Mouse (Mus musculus): ENCODE data around the gene Tbl1xr1. TPM values are rescaled to one million over a fixed set of nuclear protein-coding genes. Genes with fewer than 3 reads are reported as not detected.

The Tbl1xr1 gene
- polyA plus RNA-seq, 1 experiment: 21.8 TPM

GRCm38 (mm10) chr3:22084222-22084996, 8.0 kb downstream of the Tbl1xr1 start:
- no peak for DNase-seq (ENCODE audit: low read depth, low spot score)

GRCm38 (mm10) chr3:22089825-22090224, 13.4 kb downstream of the Tbl1xr1 start:
- no peak for DNase-seq (ENCODE audit: low read depth, low spot score)
- WGBS: 63% methylated on average over 3 of the region's 3 CpGs

More at GRCm38 (mm10) chr3:22084222-22084996, 8.0 kb downstream of the Tbl1xr1 start:
- 72% methylated on average over 10 of the region's 10 CpGs for WGBS

DNA sequence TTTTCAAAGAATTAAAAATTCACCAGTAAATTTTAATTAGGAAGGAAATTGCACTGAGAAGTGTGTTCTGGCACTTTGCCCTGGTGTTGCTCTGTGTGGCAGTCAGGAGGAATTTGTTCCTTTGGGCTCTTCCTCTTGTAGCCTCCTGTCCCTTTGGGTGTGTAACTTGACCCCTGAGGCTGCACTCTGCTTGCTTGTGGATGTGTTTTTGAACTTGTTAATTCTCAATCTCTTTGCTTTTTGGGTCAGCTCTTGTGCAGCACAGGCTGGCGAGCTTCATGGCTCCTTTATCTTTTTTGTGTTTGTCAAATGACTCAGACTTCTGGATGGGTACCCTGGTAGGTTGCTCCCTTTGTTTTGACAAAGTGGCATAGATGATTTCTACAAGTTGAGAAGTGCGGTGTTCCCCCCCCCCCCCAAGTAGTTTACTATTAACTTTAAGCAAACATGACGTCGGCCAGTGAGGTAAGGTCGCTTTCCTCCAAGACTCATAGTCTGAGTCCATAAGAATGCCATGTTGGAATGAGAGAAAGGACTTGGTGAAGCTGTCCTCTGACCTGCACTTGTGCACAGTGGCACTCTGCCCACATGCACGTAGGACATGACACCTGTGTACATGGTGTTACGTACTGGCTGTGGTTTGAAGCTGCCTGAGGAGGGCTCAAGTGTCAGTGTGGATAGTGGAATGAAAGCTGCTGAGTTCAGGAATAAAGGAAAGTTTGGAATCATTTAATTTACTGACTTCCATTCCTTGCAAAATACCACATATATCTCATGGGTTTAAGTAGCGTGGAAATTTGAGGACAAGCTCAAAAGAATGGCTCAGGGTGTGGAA, 14.2 kb downstream of the Tbl1xr1 start:
- 21% methylated on average over 8 of the region's 8 CpGs for WGBS
- no peak for DNase-seq (ENCODE audit: low read depth, low spot score)

- DNase-seq (ENCODE audit: low read depth, low spot score): no peak
- WGBS: 18% methylated on average over 3 of the region's 3 CpGs
Observed at GRCm38 (mm10) chr3:22091266-22091550, 14.8 kb downstream of the Tbl1xr1 start.

DNA sequence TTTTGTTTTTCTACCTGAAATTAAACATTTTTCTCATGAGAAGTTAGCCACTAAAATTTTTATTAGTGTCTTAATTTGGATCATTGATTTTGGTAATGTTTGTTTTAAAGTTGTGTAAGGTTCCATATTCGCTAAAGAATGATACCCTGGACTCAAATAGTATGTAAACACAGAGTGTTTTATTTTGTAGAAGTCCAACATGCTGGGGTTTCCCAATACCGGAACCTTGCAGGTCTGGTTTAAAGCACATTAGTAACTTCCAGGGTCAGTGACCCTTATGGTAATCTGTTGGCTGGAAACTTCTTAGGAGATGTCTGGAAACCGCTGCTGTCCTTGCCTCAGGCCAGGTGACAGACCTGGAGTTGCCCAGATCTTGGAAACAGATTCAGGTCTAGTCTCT, 15.2 kb downstream of the Tbl1xr1 start:
- 40% methylated on average over 3 of the region's 3 CpGs for WGBS

GRCm38 (mm10) chr3:22092784-22093183, 16.3 kb downstream of the Tbl1xr1 start:
- no peak for DNase-seq (ENCODE audit: low read depth, low spot score)

More for the DNA sequence above, 15.2 kb downstream of the Tbl1xr1 start:
- DNase-seq (ENCODE audit: low read depth, low spot score): no peak

DNA sequence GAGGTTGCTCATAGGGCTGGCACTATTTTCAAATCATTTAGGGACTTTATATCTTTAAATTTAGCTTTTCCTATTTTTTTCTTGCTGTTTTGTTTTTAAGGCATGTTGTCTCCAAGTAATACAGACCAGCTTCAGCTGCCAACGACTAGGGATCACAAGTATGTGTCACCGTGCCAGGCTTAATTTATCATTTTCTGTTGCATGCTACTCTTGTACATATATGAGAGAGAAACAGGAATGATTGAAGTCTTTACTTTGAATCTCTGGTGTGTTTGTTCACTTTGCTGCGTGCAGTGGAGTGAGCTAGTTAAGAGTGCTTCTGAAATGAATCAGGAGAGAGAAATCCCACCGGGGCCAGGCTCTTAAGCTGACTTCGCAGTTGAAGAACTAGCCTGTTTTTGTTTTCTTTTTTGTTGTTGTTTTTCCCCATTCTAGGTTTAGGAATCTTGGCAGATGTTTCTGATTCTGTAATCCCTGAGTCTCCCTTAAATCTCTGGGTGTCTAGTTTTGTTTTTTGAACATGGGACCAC, 27.6 kb downstream of the Tbl1xr1 start:
- no peak for DNase-seq (ENCODE audit: low read depth, low spot score)
- WGBS: 64% methylated on average over 5 of the region's 5 CpGs

More at GRCm38 (mm10) chr3:22092784-22093183, 16.3 kb downstream of the Tbl1xr1 start:
- 63% methylated on average over 5 of the region's 5 CpGs for WGBS

- DNase-seq (ENCODE audit: low read depth, low spot score): no peak
- 79% methylated on average over 6 of the region's 6 CpGs for WGBS
Observed at GRCm38 (mm10) chr3:22105471-22105870, 29.0 kb downstream of the Tbl1xr1 start.

DNA sequence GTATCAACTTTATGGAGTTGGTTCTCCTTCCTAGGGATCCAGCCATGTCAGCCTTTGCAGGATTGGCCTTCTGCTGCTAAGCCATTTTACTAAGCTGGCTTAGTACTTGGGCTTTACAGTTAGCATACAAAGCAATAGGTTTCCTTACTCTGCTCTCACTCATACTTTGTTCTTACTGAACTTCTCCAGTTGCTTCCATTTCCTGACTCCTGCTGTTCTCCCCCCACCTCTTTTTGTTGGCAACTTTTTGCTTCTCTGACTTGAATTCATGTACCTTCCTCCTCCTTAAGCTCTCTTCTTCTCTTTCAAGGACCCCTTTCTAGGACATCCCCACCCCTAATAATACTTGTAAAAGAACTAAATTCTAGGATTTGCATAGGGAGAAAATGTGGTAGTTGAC, 31.6 kb downstream of the Tbl1xr1 start:
- no peak for DNase-seq (ENCODE audit: low read depth, low spot score)

DNA sequence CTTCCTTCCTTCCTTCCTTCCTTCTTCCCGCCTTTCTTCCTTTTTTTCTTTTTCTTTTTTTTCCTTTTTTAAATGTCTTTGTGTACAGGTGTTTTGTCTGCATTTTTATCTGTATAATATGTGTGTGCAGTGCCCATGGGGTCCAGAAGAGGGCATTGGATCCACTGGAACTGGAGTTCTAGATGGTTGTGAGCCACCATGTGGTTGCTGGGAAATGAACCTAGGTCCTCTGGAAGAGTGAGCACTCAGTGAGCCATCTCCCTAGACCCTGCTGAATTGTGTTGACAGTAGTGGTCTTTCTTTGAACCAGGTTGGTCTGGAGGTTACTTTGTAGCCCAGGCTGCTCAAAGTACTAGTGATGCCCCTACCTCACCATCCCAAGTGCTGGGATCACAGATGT, 33.2 kb downstream of the Tbl1xr1 start:
- WGBS: 88% methylated on average over 1 of the region's 1 CpGs

DNA sequence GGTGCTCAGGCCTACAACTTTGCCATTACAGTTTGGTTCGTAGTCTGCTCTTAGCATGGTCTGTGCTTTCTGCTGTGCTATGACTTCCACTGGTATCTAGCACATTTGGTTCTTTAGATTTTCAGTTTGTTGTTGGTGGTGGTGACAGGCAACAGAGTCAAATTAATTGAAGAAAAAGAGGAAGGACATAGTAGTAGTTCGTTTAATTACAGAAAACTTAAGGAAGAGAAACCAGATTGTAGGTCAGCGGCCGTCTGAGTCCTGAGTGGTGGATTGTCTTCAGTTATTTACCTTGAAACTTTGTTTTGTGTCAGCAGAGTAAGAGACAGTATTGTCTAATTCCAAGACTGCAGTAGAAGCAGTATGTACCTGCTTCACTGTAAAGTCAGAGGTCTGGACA, 37.3 kb downstream of the Tbl1xr1 start:
- no peak for DNase-seq (ENCODE audit: low read depth, low spot score)
- 82% methylated on average over 4 of the region's 4 CpGs for WGBS

More for the DNA sequence above, 33.2 kb downstream of the Tbl1xr1 start:
- DNase-seq (ENCODE audit: low read depth, low spot score): no peak

DNA sequence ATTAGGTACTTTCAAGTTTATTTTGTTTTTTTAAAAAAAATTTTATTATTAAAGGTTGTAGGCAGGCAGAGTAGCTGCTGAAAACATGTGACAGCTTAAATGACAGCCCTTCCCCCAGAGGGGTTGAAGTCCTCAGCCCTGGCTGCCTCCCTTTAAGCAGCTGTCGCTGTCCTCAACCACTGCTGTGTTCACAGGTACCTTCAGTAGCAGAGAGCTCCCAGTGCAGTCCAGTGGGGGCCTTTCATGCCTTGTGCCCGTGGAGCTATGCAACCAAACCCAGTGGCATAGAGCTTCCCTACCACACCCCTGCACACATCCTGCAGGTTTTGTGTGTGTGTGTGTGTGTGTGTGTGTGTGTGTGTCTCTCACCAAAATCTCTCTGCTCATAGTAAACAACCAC, 38.8 kb downstream of the Tbl1xr1 start:
- DNase-seq (ENCODE audit: low read depth, low spot score): peak; percentile 31
- 16% methylated on average over 2 of the region's 2 CpGs for WGBS

DNA sequence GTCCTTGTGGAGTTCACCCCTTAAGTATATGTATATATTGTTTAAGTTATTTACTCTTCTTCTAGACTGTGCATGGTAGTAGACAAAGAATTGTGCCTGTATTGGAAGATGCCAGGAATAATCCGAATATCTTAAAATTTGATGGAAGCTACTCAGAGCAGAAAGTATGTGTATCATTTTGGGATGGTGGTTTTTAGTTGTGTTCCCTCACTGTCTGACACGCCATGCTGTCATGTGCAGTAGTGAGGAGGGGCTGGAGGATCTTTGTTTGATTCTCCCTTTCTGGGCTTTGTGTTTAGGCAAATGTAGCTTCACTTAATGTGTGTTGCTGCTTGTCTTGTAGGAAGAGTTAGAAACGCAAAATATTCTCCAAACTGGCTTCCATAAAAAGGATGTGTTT, 39.2 kb downstream of the Tbl1xr1 start:
- no peak for DNase-seq (ENCODE audit: low read depth, low spot score)
- 80% methylated on average over 3 of the region's 3 CpGs for WGBS

DNA sequence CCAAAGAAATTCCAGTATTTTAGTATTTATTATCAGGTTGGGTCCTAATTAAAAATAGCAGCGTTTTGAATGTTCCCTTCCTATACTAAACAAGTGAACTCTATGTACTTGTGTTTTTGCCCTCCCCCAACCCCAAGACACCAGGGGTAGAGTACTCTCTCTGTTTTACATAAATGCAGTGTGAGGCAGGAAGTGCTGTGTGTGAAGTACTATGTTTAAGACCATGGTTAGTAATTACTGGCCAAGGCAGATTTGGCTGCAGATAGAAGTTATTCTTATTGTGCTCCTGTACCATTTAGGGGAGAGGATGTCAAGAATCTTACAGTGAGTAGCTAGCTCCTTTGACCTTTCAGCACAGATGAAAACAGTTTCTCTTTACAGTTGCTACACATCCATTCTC, 39.7 kb downstream of the Tbl1xr1 start:
- WGBS: 56% methylated on average over 1 of the region's 1 CpGs
- no peak for DNase-seq (ENCODE audit: low read depth, low spot score)

- no peak for DNase-seq (ENCODE audit: low read depth, low spot score)
- 40% methylated on average over 3 of the region's 3 CpGs for WGBS
Observed at GRCm38 (mm10) chr3:22121741-22122140, 45.3 kb downstream of the Tbl1xr1 start.

GRCm38 (mm10) chr3:22123145-22123544, 46.7 kb downstream of the Tbl1xr1 start:
- no peak for DNase-seq (ENCODE audit: low read depth, low spot score)
- 81% methylated on average over 2 of the region's 2 CpGs for WGBS

GRCm38 (mm10) chr3:22126251-22126826, 49.9 kb downstream of the Tbl1xr1 start:
- no peak for DNase-seq (ENCODE audit: low read depth, low spot score)

DNA sequence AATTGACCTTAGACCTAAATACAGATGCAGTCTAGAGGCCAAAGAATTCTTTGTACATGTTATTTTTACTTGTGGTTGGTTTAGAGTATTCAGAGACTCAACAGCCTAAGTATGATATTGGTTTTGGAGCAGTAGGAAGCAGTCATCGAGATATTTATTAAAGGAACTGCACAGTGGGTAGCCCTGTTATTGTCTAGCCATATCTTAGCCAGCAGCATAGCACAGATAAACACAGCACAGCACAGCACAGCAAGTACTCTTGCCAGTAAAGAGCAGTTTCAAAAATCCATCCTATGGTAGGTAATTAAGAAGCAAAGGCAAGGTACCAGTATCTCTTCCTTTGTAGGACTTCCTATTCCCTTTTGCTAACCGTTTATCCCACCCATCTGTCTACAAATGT, 54.8 kb downstream of the Tbl1xr1 start:
- 90% methylated on average over 2 of the region's 2 CpGs for WGBS
- no peak for DNase-seq (ENCODE audit: low read depth, low spot score)

More at GRCm38 (mm10) chr3:22126251-22126826, 49.9 kb downstream of the Tbl1xr1 start:
- 85% methylated on average over 5 of the region's 5 CpGs for WGBS

GRCm38 (mm10) chr3:22133626-22134025, 57.2 kb downstream of the Tbl1xr1 start:
- DNase-seq (ENCODE audit: low read depth, low spot score): no peak
- WGBS: 82% methylated on average over 7 of the region's 7 CpGs

- WGBS: 86% methylated on average over 9 of the region's 9 CpGs
- DNase-seq (ENCODE audit: low read depth, low spot score): no peak
Observed at GRCm38 (mm10) chr3:22137793-22138579, 61.5 kb downstream of the Tbl1xr1 start.

Measured in large intestine, adult 2 months (tissue).